Mouse (Mus musculus): ENCODE results near the gene Tmem167b. TPM values are rescaled to one million over a fixed set of nuclear protein-coding genes. Genes with fewer than 3 reads are reported as not detected.
A peak's percentile ranks its signal among the peaks of the same experiment; 100 is the strongest.

The Tmem167b gene
- polyA plus RNA-seq (2014; fragmentation: Nextera tagmentation; extraction: Ambion mirVana), result 23.0 and 27.7 TPM in 2 replicates

DNA sequence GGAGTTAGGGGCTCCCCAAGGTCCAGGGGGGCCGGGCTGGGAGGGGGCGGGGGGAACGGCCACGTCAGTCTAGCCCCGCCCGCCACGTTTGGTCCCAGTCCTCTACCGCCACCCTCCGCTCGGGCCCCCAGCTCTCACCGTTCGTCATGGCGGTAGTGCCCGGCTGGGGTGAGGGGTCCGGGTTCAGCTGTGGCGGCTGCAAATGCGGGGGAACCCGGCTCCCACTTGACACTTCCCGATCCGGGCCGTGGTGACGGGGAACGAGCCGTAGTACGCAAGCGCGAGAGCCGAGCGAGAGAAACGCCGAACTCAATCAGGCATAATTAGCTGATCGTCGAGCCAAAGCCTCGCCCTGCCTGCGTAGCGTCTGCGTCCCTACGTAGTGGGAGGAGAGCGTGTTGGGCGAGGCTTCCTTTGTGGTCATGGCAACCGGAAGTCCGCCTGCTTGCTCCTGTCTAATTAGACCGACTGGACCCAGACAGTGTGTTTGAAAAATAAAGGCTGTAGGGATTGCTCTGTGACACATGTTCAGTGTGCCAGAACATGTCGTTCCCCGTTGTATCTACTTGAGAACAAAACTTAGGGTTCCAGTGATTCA, at the start of gene Tmem167b:
TSS of gene Tmem167b (minus strand) at position 334 of the 598 bp plus-strand sequence.
- Histone ChIP-seq H3K4me1 (replicated peaks; ENCODE audit: control insufficient read depth, insufficient read depth, low read length) (peaks cover 9% of the 10 kb centered on the region), H3K4me2 (peak within 1 kb of the TSS; percentile 90), H3K9ac (ENCODE audit: low read depth, low read length) (peak within 1 kb of the TSS; percentile 81), H3K4me3 (ENCODE audit: low read depth, low read length) (peak within 1 kb of the TSS; percentile 72), H3K36me3 (ENCODE audit: control insufficient read depth, insufficient read depth, low read length) (peaks cover 6% of the 10 kb centered on the region; the same call in 1 of the 2 replicates), H3K27ac (ENCODE audit: low read depth, low read length) (peak within 1 kb of the TSS; percentile 92), H3K27me3 (replicated peaks; ENCODE audit: control insufficient read depth, insufficient read depth, low read length) (no peaks in the 10 kb centered on the region), H3K9me3 (ENCODE audit: control insufficient read depth, low read length) (no peaks in the 10 kb centered on the region)
- ATAC-seq (replicated peaks; ENCODE audit: low FRiP score) (peak; percentile 96), DNase-seq (ENCODE audit: low spot score) (peak; percentile 93)
- WGBS, result under 1% methylated on average over 45 of the region's 45 CpGs

DNA sequence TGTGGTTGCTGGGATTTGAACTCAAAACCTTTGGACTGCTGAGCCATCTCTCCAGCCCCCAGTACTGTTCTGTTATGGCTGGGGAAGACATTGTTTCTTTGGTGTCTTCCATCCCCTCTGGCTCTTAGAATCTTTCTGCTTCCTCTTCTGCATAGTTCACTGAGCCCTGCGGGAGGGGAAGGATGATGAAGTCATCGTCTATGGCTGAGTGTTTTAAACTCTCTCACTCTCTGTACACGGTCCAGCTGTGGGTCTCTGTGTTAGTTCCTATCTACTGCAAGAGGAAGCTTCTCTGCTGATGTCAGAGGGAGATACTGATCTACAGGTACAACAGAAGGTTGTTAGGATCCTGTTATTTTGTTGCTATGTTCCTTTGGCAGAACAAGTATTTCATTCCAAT, 46.6 kb upstream of the Tmem167b start:
- Histone ChIP-seq H3K9me3 (ENCODE audit: control insufficient read depth, low read length) (no peaks in the 10 kb centered on the region), H3K4me3 (ENCODE audit: low read depth, low read length) (no peak overlapping the region), H3K4me1 (replicated peaks; ENCODE audit: control insufficient read depth, insufficient read depth, low read length) (no peaks in the 10 kb centered on the region), H3K27ac (ENCODE audit: low read depth, low read length) (no peak overlapping the region), H3K36me3 (ENCODE audit: control insufficient read depth, insufficient read depth, low read length) (no peaks in the 10 kb centered on the region), H3K9ac (ENCODE audit: low read depth, low read length) (no peak overlapping the region), H3K27me3 (replicated peaks; ENCODE audit: control insufficient read depth, insufficient read depth, low read length) (no peaks in the 10 kb centered on the region), H3K4me2 (no peak overlapping the region)
- WGBS, result 38% methylated on average over 3 of the region's 3 CpGs
- DNase-seq (ENCODE audit: low spot score) (no peak), ATAC-seq (replicated peaks; ENCODE audit: low FRiP score) (no peak)

- Histone ChIP-seq H3K36me3 (ENCODE audit: control insufficient read depth, insufficient read depth, low read length) (no peaks in the 10 kb centered on the region), H3K27ac (ENCODE audit: low read depth, low read length) (peak overlapping the region; percentile 69; the same call in 1 of the 2 replicates), H3K4me2 (peak overlapping the region; percentile 94), H3K4me3 (ENCODE audit: low read depth, low read length) (peak overlapping the region; percentile 91), H3K9me3 (ENCODE audit: control insufficient read depth, low read length) (no peaks in the 10 kb centered on the region), H3K9ac (ENCODE audit: low read depth, low read length) (peak overlapping the region; percentile 73), H3K4me1 (replicated peaks; ENCODE audit: control insufficient read depth, insufficient read depth, low read length) (no peaks in the 10 kb centered on the region), H3K27me3 (replicated peaks; ENCODE audit: control insufficient read depth, insufficient read depth, low read length) (no peaks in the 10 kb centered on the region)
- under 1% methylated on average over 61 of the region's 61 CpGs for WGBS
- ATAC-seq (replicated peaks; ENCODE audit: low FRiP score) (no peak), DNase-seq (ENCODE audit: low spot score) (no peak)
Measured at GRCm38 (mm10) chr3:108591530-108592522, 29.6 kb upstream of the Tmem167b start.

GRCm38 (mm10) chr3:108590786-108591529, 28.7 kb upstream of the Tmem167b start, which contains the start of gene Wdr47:
Gene Wdr47, plus strand, starts transcription at chr3:108591279.
- peak; percentile 100 for ATAC-seq (replicated peaks; ENCODE audit: low FRiP score)
- peak within 1 kb of the TSS; percentile 94 for H3K4me2 ChIP-seq
- H3K4me3 ChIP-seq (ENCODE audit: low read depth, low read length), result peak within 1 kb of the TSS; percentile 91
- peak within 1 kb of the TSS; percentile 69; the same call in 1 of the 2 replicates for H3K27ac ChIP-seq (ENCODE audit: low read depth, low read length)
- 3% methylated on average over 44 of the region's 44 CpGs for WGBS
- H3K4me1 ChIP-seq (replicated peaks; ENCODE audit: control insufficient read depth, insufficient read depth, low read length), result no peaks in the 10 kb centered on the region
- no peaks in the 10 kb centered on the region for H3K9me3 ChIP-seq (ENCODE audit: control insufficient read depth, low read length)
- no peaks in the 10 kb centered on the region for H3K36me3 ChIP-seq (ENCODE audit: control insufficient read depth, insufficient read depth, low read length)
- H3K9ac ChIP-seq (ENCODE audit: low read depth, low read length), result peak within 1 kb of the TSS; percentile 73
- H3K27me3 ChIP-seq (replicated peaks; ENCODE audit: control insufficient read depth, insufficient read depth, low read length), result no peaks in the 10 kb centered on the region
- DNase-seq (ENCODE audit: low spot score), result peak; percentile 95

DNA sequence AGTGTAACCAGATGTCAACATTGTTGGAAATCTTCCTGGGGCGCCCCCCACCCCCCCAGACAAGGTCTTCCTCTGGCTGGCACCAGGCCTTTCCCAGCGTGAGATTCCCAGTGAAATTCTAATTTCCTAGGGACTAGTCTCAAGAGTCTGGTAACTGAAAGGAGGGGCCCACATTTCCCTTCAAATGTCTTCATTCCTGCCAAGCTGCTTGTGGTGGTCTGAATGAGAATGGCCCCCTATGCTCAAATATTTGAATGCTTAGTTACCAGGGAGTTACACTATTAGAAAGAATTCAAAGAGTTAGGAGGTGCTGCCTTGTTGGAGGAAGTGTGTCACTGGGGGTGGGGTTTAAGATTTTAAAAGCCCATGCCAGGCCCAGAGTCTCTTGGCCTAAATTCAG, 26.2 kb upstream of the Tmem167b start:
- DNase-seq (ENCODE audit: low spot score) (no peak), ATAC-seq (replicated peaks; ENCODE audit: low FRiP score) (no peak)

DNA sequence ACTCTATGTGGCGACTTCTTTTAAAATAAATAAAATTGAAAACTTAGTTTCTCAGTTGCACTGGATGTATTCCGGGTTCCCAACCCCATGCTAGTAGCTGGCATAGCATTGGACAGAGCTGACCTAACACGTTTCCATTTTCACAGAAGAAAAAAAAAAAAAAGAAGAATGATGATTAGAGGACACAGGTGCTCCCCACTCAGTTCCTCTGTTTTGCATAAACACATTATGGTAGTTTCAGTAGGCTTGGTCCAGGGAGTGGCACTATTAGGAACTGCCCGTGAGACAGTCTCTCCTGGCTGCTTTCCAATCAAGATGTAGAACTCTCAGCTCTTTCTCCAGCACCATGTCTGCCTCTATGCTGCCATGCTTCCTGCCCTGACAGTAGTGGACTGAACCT, 22.3 kb upstream of the Tmem167b start:
- no peak overlapping the region for H3K27ac ChIP-seq (ENCODE audit: low read depth, low read length)
- H3K36me3 ChIP-seq (ENCODE audit: control insufficient read depth, insufficient read depth, low read length), result no peaks in the 10 kb centered on the region
- DNase-seq (ENCODE audit: low spot score), result no peak
- H3K4me1 ChIP-seq (replicated peaks; ENCODE audit: control insufficient read depth, insufficient read depth, low read length), result no peaks in the 10 kb centered on the region
- no peak overlapping the region for H3K9ac ChIP-seq (ENCODE audit: low read depth, low read length)
- H3K9me3 ChIP-seq (ENCODE audit: control insufficient read depth, low read length), result no peaks in the 10 kb centered on the region
- ATAC-seq (replicated peaks; ENCODE audit: low FRiP score), result no peak
- H3K4me2 ChIP-seq, result no peak overlapping the region
- H3K27me3 ChIP-seq (replicated peaks; ENCODE audit: control insufficient read depth, insufficient read depth, low read length), result no peaks in the 10 kb centered on the region
- WGBS, result 77% methylated on average over 4 of the region's 4 CpGs
- H3K4me3 ChIP-seq (ENCODE audit: low read depth, low read length), result no peak overlapping the region

More for the DNA sequence above, 26.2 kb upstream of the Tmem167b start:
- Histone ChIP-seq H3K4me1 (replicated peaks; ENCODE audit: control insufficient read depth, insufficient read depth, low read length) (no peaks in the 10 kb centered on the region), H3K36me3 (ENCODE audit: control insufficient read depth, insufficient read depth, low read length) (no peaks in the 10 kb centered on the region), H3K9me3 (ENCODE audit: control insufficient read depth, low read length) (no peaks in the 10 kb centered on the region), H3K27ac (ENCODE audit: low read depth, low read length) (no peak overlapping the region), H3K9ac (ENCODE audit: low read depth, low read length) (no peak overlapping the region), H3K4me2 (no peak overlapping the region), H3K27me3 (replicated peaks; ENCODE audit: control insufficient read depth, insufficient read depth, low read length) (no peaks in the 10 kb centered on the region), H3K4me3 (ENCODE audit: low read depth, low read length) (no peak overlapping the region)
- whole genome bisulfite sequencing, result 54% methylated on average over 2 of the region's 2 CpGs

DNA sequence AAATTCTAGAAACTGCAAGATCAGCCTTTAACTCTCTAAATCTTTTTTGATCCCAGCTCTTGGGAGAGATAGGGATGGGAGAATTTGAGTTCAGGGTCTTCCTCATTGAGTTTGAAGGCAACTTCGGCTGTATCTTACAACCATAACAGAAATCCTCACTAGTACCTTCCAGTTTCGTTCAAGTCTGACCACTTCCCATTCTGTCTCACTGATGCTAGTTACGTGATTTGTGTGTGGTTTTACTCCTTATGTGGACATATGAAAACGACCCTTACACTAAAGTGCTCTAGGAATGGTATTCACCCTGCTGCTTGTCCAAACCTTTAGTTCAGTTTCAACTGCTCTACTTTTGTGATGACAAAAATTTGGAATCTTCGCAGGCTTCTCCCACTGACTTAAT, 11.8 kb upstream of the Tmem167b start:
- DNase-seq (ENCODE audit: low spot score) (no peak), ATAC-seq (replicated peaks; ENCODE audit: low FRiP score) (no peak)
- Histone ChIP-seq H3K27ac (ENCODE audit: low read depth, low read length) (no peak overlapping the region), H3K4me3 (ENCODE audit: low read depth, low read length) (no peak overlapping the region), H3K36me3 (ENCODE audit: control insufficient read depth, insufficient read depth, low read length) (0 out of 2 replicates have a peak, but pooled peaks cover 2% of the 10 kb centered on the region), H3K4me2 (no peak overlapping the region), H3K4me1 (replicated peaks; ENCODE audit: control insufficient read depth, insufficient read depth, low read length) (peaks cover 5% of the 10 kb centered on the region), H3K9me3 (ENCODE audit: control insufficient read depth, low read length) (no peaks in the 10 kb centered on the region), H3K9ac (ENCODE audit: low read depth, low read length) (no peak overlapping the region), H3K27me3 (replicated peaks; ENCODE audit: control insufficient read depth, insufficient read depth, low read length) (no peaks in the 10 kb centered on the region)
- WGBS, result 68% methylated on average over 5 of the region's 5 CpGs

DNA sequence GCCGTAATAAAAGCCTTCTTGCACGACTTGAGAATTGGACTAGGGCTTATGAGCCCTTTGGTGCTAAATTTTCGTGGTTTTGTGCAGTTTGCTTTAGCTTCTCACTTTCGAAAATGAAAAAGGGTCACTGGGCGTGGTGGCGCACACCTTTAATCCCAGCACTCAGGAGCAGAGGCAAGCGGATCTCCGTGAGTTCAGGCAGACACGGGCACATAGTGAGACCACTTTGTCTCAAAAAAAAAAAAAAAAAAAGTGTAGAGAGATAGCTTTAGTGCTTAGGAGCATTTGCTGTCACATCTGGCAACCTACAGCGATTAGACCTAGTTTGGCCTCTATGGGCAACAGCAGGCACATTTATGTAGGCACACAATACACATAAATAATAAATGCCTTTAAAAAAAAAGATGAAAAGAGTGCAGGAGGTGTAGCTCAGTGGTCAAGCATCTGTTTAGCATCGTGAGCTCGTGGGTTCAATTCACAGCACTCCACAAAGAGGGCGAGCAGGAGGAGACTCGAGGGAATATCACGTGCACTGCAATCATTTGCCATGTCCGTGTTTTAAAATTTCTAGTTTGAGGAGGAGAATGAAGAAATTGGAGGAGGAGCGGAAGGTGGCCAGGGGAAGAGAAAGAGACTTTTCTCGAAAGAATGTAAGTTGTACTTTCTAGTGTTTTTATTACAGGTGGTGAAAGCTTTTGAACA, 10.2 kb upstream of the Tmem167b start:
- Histone ChIP-seq H3K4me1 (replicated peaks; ENCODE audit: control insufficient read depth, insufficient read depth, low read length) (peaks cover 5% of the 10 kb centered on the region), H3K4me2 (peak overlapping the region; percentile 92), H3K4me3 (ENCODE audit: low read depth, low read length) (peak overlapping the region; percentile 80), H3K27me3 (replicated peaks; ENCODE audit: control insufficient read depth, insufficient read depth, low read length) (0 out of 2 replicates have a peak, but pooled peaks cover 2% of the 10 kb centered on the region), H3K9me3 (ENCODE audit: control insufficient read depth, low read length) (no peaks in the 10 kb centered on the region), H3K9ac (ENCODE audit: low read depth, low read length) (peak overlapping the region; percentile 86), H3K27ac (ENCODE audit: low read depth, low read length) (no peak overlapping the region), H3K36me3 (ENCODE audit: control insufficient read depth, insufficient read depth, low read length) (no peaks in the 10 kb centered on the region)
- ATAC-seq (replicated peaks; ENCODE audit: low FRiP score) (no peak), DNase-seq (ENCODE audit: low spot score) (no peak)
- 42% methylated on average over 18 of the region's 18 CpGs for WGBS
